Mouse (Mus musculus) megakaryocyte, embryonic 14.5 days (primary cell): Measurements from ENCODE around the gene Fsd1l.

Source experiments
- FLI1 ChIP-seq: IDR thresholded peaks from 2 replicates; pipeline ENCODE4 v1.6.1; 2012; ENCODE audit warnings: low read length, inconsistent platforms, mixed read lengths
- GATA1 ChIP-seq: IDR thresholded peaks from 3 replicates; pipeline ENCODE4 v1.6.1; 2012; ENCODE audit warnings: mixed read lengths, low read length, inconsistent platforms, borderline replicate concordance

- TF ChIP-seq GATA1 (no peak), FLI1 (no peak)
These were observed 79.5 kb downstream of the Fsd1l start for GRCm38 (mm10) chr4:53710555-53711328.
